Mouse (Mus musculus) midbrain, embryonic 14.5 days (tissue): ENCODE results near the gene Trim46. TPM values are rescaled to one million over a fixed set of nuclear protein-coding genes. Genes with fewer than 3 reads are reported as not detected.

ENCODE experiments used
- ATAC-seq: fragments of 200-750 bp; cut with Nextera tagmentation; 2 replicates; pipeline ENCODE4 v1.8.0; 2017; ENCODE audit warnings: moderate number of reproducible peaks, moderate library complexity; ENCODE audit not compliant: low FRiP score, low TSS enrichment
- DNase-seq: peaks from one replicate; pipeline ENCODE4 v3.0.0-alpha.2; 2015
- H3K27ac ChIP-seq: fragments of 300-500 bp; sonication (generic); replicated peaks from 2 replicates; pipeline ENCODE4 v1.5.1; 2014; ENCODE audit warnings: mild to moderate bottlenecking, low read depth, low read length, moderate library complexity
- H3K27me3 ChIP-seq: fragments of 300-500 bp; sonication (generic); 2 replicates; pipeline ENCODE4 v1.6.1; 2014; ENCODE audit warnings: low read length, control low read depth, mixed read lengths; ENCODE audit not compliant: control insufficient read depth, insufficient read depth
- H3K36me3 ChIP-seq: fragments of 300-500 bp; sonication (generic); 2 replicates; pipeline ENCODE4 v1.6.1; 2014; ENCODE audit warnings: low read length, control low read depth; ENCODE audit not compliant: control insufficient read depth, insufficient read depth
- H3K4me1 ChIP-seq: fragments of 300-500 bp; sonication (generic); 2 replicates; pipeline ENCODE4 v1.6.1; 2014; ENCODE audit warnings: mild to moderate bottlenecking, antibody characterized with exemption, low read length, control low read depth; ENCODE audit not compliant: control insufficient read depth, insufficient read depth
- H3K4me2 ChIP-seq: fragments of 300-500 bp; sonication (generic); 2 replicates; pipeline ENCODE4 v1.6.1; 2014; ENCODE audit warnings: mild to moderate bottlenecking, low read length, moderate library complexity
- H3K4me3 ChIP-seq: fragments of 300-500 bp; sonication (generic); replicated peaks from 2 replicates; pipeline ENCODE4 v1.5.1; 2014; ENCODE audit warnings: low read depth, low read length
- H3K9ac ChIP-seq: fragments of 300-500 bp; sonication (generic); replicated peaks from 2 replicates; pipeline ENCODE4 v1.6.1; 2014; ENCODE audit warnings: mild to moderate bottlenecking, low read length, moderate library complexity
- H3K9me3 ChIP-seq: fragments of 300-500 bp; sonication (generic); 2 replicates; pipeline ENCODE4 v1.6.1; 2016; ENCODE audit warnings: low read length, control low read depth, mixed read lengths; ENCODE audit not compliant: control insufficient read depth
- WGBS: fragments of 180-500 bp; shearing (Covaris S2); extraction: QIAGEN DNeasy Blood & Tissue Kit; methylation state at CpG from one replicate; pipeline ENCODE4 v1.1.7; 2014; 5-methylcytosine and 5-hydroxymethylcytosine counted together
- polyA plus RNA-seq: library from polyadenylated mRNA; unstranded; fragments of >200 nt; fragmentation: Nextera tagmentation; extraction: Ambion mirVana; gene quantifications from 2 replicates; pipeline ENCODE4 v1.2.1, GENCODE M21; 2014

The Trim46 gene
- polyA plus RNA-seq, 1 experiment from 2014 or later, result 63.4 TPM

DNA sequence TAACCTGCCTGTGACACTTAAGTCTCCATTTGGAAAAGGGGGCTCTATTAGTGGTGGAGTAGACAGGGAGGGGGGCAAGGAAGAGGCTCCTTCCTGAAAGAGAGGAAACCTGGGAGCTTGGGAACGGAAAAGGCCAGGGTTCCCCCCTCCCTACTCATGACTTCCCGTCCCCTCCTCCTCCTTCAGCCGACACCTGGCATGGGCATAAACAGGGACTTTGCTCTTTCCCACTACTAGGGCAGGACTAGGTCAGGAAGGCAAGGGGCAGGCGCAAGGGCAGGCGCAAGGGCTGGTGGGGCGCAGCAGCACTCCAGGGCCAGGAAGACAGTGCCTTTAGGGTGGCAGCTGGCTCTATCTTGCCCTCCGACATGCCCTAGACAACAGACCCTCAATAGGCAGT is 32.0 kb upstream of the Trim46 start:
- H3K9ac ChIP-seq, result no peak overlapping the region

DNA sequence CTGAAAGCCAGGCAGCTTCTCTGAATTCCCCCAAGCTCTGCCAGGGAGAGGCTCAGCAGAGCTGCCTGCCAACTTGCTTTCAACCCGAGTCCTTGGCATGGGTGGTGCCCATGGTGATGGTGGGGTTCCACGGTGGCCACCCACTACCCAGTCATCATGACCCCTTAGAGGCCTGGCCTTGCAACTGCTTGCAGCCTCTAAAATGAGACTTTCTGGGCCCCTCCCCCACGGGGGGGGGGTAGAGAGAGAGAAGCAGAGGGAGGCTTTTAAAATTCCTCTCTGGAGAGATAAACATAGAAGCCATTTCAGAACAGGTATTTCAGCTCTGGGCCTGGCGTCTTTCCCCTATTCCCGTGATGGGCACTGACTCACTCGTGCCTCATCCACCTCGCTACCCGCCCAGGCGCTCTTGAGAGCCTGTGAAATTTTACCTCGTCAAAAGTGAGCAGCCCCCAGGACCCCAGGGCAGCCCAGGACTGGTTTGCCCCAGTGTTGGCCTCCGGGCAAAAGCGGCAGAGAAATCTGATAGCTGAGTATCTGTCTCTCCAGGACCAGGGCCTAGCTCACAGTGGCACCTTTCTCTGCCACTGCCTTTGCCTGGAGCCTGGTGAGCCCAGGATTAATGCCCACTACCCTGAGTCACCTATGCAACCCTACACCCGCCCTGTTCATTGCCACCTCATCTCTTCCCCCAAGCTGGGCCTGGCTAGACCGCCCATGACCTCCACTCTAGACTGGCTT is 31.3 kb upstream of the Trim46 start:
- ATAC-seq (no peak), DNase-seq (no peak)
- H3K27ac ChIP-seq, result 0 out of 2 replicates have a peak overlapping the region, but pooled peaks have one; percentile 20
- 61% methylated on average over 14 of the region's 14 CpGs for WGBS
- H3K4me2 ChIP-seq, result peak overlapping the region; percentile 12
- no peak overlapping the region for H3K4me3 ChIP-seq
- H3K36me3 ChIP-seq, result no peaks in the 10 kb centered on the region
- H3K9me3 ChIP-seq, result no peaks in the 10 kb centered on the region
- H3K9ac ChIP-seq, result no peak overlapping the region
- peaks cover 21% of the 10 kb centered on the region; the same call in 1 of the 2 replicates for H3K4me1 ChIP-seq
- H3K27me3 ChIP-seq, result peaks cover 29% of the 10 kb centered on the region

More for the DNA sequence above, 32.0 kb upstream of the Trim46 start:
- Histone ChIP-seq H3K4me3 (no peak overlapping the region), H3K9me3 (no peaks in the 10 kb centered on the region), H3K4me1 (peaks cover 21% of the 10 kb centered on the region; the same call in 1 of the 2 replicates), H3K27me3 (peaks cover 29% of the 10 kb centered on the region), H3K4me2 (no peak overlapping the region), H3K27ac (no peak overlapping the region), H3K36me3 (no peaks in the 10 kb centered on the region)
- 79% methylated on average over 7 of the region's 7 CpGs for WGBS
- DNase-seq, result no peak
- ATAC-seq, result no peak

DNA sequence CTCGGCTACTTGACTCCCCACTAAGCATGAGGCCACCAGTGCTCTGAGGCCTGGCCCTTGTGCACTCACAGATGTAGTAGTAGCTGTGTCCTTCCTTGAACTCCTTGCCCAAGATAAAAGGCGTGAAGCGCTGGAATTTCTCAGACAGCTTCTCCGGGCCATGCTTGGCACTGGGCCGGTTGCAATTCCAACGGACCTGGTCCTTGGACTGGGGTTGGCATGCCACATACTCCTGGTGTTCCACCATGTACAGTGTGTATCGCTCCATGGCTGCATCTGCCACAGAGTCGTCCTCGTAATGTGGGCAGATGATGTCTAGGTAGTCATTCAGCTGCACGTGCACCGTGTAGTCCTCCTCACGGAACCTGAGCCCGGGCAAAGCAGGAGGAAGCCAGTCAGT is 30.0 kb upstream of the Trim46 start:
- Histone ChIP-seq H3K4me2 (no peak overlapping the region), H3K36me3 (no peaks in the 10 kb centered on the region), H3K9me3 (no peaks in the 10 kb centered on the region), H3K4me1 (peaks cover 15% of the 10 kb centered on the region; the same call in 1 of the 2 replicates), H3K27me3 (peaks cover 22% of the 10 kb centered on the region), H3K4me3 (no peak overlapping the region), H3K27ac (no peak overlapping the region), H3K9ac (no peak overlapping the region)
- no peak for DNase-seq
- ATAC-seq, result no peak
- WGBS, result 91% methylated on average over 13 of the region's 13 CpGs

DNA sequence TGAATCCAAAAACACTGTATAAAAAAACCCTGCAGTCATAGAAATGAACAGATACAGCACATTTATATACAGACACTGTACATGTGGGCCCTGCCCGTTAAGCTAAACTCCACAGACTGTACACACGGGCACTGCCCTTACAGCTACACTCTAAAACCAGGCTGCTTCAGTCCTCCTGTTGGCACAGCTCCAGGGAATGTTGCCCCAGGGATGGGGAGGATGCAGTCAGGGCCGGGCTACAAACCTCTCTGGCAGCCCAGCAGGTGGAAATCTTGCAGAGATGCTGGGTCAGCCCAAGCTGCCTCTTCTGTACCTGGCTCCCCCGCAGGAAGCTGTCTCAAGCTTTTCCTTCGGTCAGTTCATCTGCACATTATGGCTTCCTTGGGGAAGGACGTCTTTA is 25.7 kb upstream of the Trim46 start:
- Histone ChIP-seq H3K4me3 (no peak overlapping the region), H3K27ac (no peak overlapping the region), H3K36me3 (0 out of 2 replicates have a peak, but pooled peaks cover 4% of the 10 kb centered on the region), H3K4me1 (peaks cover 17% of the 10 kb centered on the region), H3K9ac (0 out of 2 replicates have a peak overlapping the region, but pooled peaks have one; percentile 20), H3K27me3 (no peaks in the 10 kb centered on the region), H3K4me2 (no peak overlapping the region), H3K9me3 (no peaks in the 10 kb centered on the region)
- ATAC-seq (no peak), DNase-seq (peak; percentile 17)
- 63% methylated on average over 6 of the region's 6 CpGs for WGBS

DNA sequence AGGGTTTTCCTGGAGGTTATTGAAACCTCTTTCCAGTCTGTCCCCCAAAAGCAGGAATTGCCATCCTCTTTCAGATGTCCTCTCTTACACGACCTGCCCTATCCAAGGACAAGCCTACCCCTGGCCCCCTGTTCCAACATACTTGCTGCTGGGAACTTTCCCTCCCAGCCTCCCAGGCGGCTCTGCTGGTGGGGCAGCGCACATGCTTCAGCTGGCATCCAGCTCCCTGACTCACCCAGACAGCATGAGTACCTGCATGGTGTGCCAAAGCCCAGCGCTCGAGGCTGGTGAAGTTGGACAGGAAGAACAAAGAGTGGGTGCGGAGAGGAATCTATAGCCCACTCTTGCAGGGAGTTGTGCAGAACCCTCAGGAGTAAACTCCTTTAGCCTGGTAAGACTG is 24.8 kb upstream of the Trim46 start:
- Histone ChIP-seq H3K4me1 (peaks cover 17% of the 10 kb centered on the region), H3K4me3 (peak overlapping the region; percentile 39), H3K27ac (no peak overlapping the region), H3K9ac (peak overlapping the region; percentile 53; the same call in 1 of the 2 replicates), H3K27me3 (no peaks in the 10 kb centered on the region), H3K4me2 (peak overlapping the region; percentile 68), H3K36me3 (0 out of 2 replicates have a peak, but pooled peaks cover 4% of the 10 kb centered on the region), H3K9me3 (no peaks in the 10 kb centered on the region)
- DNase-seq, result no peak
- no peak for ATAC-seq
- WGBS, result 73% methylated on average over 6 of the region's 6 CpGs

DNA sequence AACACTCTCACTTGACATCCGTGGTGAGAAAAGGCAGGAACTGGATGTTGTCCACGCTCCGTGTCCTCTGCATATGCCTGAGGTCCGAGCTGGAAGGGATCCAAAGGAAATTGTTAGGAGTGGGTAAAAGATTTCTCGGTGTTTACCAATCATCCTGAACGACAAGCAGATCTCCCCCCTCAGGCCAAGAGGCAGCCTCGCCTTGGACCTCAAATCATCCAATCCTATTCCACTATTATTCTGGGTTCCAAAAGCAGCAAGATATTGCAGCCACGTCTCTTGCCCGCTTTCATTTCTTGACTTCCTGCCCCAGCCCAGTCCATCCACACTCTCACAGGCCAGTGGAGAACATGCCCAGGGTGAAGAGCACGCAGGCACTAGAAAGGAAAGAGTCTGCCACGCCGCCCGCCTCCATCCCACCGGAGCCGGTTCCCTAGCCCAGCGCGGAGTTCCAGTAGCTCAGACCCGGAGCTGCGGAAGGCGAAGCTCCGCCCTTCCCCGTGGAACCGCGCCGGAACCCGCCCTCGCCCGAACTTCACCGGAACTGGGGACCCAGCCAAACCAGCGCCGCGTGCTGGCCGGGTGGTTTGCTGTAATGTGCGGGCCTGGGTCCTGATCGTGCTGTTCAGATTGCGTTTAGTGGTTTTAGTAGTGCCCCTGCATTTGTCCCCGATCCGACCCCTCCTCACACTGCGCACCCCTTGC is 24.1 kb upstream of the Trim46 start, which contains the start of gene Slc50a1:
Gene Slc50a1, minus strand, starts transcription at position 520 of the 705 bp plus-strand sequence.
- H3K4me1 ChIP-seq, result peaks cover 17% of the 10 kb centered on the region
- H3K9ac ChIP-seq, result peak within 1 kb of the TSS; percentile 53
- 0 out of 2 replicates have a peak, but pooled peaks cover 4% of the 10 kb centered on the region for H3K36me3 ChIP-seq
- H3K27me3 ChIP-seq, result no peaks in the 10 kb centered on the region
- DNase-seq, result peak; percentile 84
- peak within 1 kb of the TSS; percentile 68 for H3K4me2 ChIP-seq
- peak; percentile 59; the same call in 1 of the 2 replicates for ATAC-seq
- WGBS, result 3% methylated on average over 39 of the region's 39 CpGs
- H3K4me3 ChIP-seq, result peak within 1 kb of the TSS; percentile 39
- H3K9me3 ChIP-seq, result no peaks in the 10 kb centered on the region
- H3K27ac ChIP-seq, result peak within 1 kb of the TSS; percentile 56

DNA sequence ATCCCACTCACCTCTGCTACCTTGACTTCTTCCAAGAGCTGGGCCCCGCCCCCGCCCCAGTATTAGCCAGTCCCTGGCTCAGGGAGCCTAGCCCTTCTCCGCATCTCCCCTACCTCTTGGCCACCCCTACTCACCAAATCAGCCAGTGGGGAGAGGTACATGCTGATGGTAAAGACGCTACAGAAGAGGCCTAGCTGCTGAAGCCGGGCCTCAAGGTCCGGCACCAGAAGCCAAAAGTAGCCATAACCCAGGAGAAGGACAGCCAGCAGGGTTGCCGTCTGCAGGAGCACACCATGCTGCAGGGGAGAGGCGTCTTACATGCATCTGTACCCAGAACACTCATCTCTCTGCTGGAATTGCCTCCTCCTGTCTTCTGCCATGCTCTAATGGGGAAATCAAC is 22.8 kb upstream of the Trim46 start:
- 0 out of 2 replicates have a peak, but pooled peaks cover 4% of the 10 kb centered on the region for H3K36me3 ChIP-seq
- peak overlapping the region; percentile 68 for H3K4me2 ChIP-seq
- WGBS, result 50% methylated on average over 8 of the region's 8 CpGs
- H3K27ac ChIP-seq, result no peak overlapping the region
- ATAC-seq (no peak), DNase-seq (no peak)
- H3K4me1 ChIP-seq, result peaks cover 17% of the 10 kb centered on the region
- H3K9ac ChIP-seq, result no peak overlapping the region
- H3K27me3 ChIP-seq, result no peaks in the 10 kb centered on the region
- H3K9me3 ChIP-seq, result no peaks in the 10 kb centered on the region
- no peak overlapping the region for H3K4me3 ChIP-seq

DNA sequence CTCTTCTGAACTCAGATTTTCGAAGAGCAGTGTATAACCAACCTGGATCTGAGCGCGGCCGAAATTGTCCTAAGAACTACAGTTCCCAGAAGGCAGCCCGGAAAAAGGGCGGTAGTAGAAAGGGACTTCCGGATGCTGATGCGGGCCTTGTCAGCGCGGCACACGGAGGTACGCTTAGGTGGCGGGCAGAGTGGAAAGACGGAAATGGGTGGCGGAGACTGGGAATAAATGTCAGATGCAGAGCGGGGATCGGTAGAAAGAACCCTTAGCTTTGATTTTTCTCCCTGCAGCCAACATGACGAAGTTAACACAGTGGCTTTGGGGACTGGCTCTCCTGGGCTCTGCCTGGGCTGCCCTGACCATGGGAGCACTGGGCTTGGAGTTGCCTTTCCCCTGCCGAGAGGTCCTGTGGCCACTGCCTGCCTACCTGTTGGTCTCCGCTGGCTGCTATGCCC is 20.4 kb upstream of the Trim46 start:
- WGBS, result under 1% methylated on average over 20 of the region's 20 CpGs
- Histone ChIP-seq H3K4me1 (peaks cover 17% of the 10 kb centered on the region), H3K9ac (peak overlapping the region; percentile 84), H3K27me3 (no peaks in the 10 kb centered on the region), H3K4me3 (peak overlapping the region; percentile 70), H3K27ac (peak overlapping the region; percentile 77), H3K36me3 (0 out of 2 replicates have a peak, but pooled peaks cover 4% of the 10 kb centered on the region), H3K9me3 (no peaks in the 10 kb centered on the region), H3K4me2 (peak overlapping the region; percentile 81)
- DNase-seq, result peak; percentile 93
- ATAC-seq, result peak; percentile 81
